Mouse (Mus musculus): ENCODE data around the gene Gm4297.
"Not testable (repeated sequence)": the region's sequence is repeated elsewhere in the genome, so short reads cannot be mapped to it uniquely, and the experiment has no call there.

The Gm4297 gene

GRCm38 (mm10) chrX:24574795-24575194, at the start of gene Gm4297:
Gene Gm4297 (minus strand): TSS chrX:24574895.
- DNase-seq (ENCODE audit: low spot score in 2 of 2): not testable (repeated sequence)
